Mouse (Mus musculus) v-Abl transformed pro-B cells (cell line): ENCODE data around the gene Gm19668.
"Not testable (repeated sequence)": the region's sequence is repeated elsewhere in the genome, so short reads cannot be mapped to it uniquely, and the experiment has no call there.

Experiments
- in situ Hi-C, 2 experiments: fragments of 400-800 bp; cut with MboI; formaldehyde crosslinking; loops; one replicate each; pipeline ENCODE4 v1.15.1; 2025; ENCODE audit not compliant: unreplicated experiment in 2 of 2

The Gm19668 gene

GRCm38 (mm10) chr10:77798921-77799508, at the start of gene Gm19668:
Gene Gm19668, minus strand, starts transcription at chr10:77799133.
- in situ Hi-C loops = no loop called here

- in situ Hi-C loops = no loop called here
Observed at GRCm38 (mm10) chr10:77847538-77847937, 48.6 kb upstream of the Gm19668 start.

GRCm38 (mm10) chr10:77846961-77847360, 48.0 kb upstream of the Gm19668 start:
- in situ Hi-C loops = no loop called here

GRCm38 (mm10) chr10:77846503-77846902, 47.6 kb upstream of the Gm19668 start, which contains the start of gene Gm36176:
Gene Gm36176, plus strand, starts transcription at chr10:77846803.
- in situ Hi-C loops = no loop called here

- in situ Hi-C loops = no loop called here
Observed at GRCm38 (mm10) chr10:77839006-77839405, 40.1 kb upstream of the Gm19668 start.

DNA sequence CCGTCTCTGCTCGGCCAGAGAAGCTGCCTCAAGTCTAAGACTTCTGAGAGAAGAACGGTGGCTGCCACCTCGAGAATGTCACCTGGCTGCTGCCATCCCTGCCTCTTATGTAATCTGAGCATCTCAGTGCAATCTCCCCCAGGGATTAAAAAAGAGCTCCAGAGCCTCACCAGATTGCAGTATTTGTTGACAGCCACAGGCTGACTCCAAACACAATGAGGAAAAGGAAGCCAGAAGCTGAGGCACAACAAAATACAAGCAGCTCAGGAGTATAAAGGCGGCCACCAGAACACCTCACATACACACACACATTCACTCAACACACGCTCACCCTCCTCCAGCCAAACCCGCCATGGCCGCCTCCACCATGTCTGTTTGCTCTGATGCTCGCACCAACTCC, 36.7 kb upstream of the Gm19668 start, which contains the start of gene Krtap10-10:
TSS of gene Krtap10-10 (plus strand) at position 301 of the 400 bp plus-strand sequence.
- in situ Hi-C loops = no loop called here

- in situ Hi-C loops = no loop called here
Observed at GRCm38 (mm10) chr10:77826951-77827350, 28.0 kb upstream of the Gm19668 start, which contains the start of gene Krtap10-4. Gene Krtap10-4, minus strand, starts transcription at chr10:77827095.

DNA sequence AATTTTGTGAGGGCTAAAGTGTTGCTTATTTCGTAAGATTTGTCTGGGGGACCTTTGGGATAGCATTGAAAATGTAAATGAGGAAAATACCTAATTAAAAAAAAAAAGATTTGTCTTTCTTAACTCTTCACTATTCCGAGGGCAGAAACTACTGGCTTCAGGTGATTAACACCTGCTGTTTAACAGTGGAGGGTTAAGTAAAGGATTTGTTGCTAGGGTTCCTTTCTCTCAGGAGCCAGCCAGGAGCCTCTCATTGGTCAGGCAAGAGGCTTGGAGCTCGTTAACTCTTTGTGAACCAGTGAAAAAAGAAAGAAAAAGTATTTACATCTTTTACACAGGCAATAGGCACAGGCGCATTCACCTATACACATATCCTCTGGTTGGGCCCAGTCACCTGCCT, 20.3 kb upstream of the Gm19668 start:
- in situ Hi-C loops = no loop called here

DNA sequence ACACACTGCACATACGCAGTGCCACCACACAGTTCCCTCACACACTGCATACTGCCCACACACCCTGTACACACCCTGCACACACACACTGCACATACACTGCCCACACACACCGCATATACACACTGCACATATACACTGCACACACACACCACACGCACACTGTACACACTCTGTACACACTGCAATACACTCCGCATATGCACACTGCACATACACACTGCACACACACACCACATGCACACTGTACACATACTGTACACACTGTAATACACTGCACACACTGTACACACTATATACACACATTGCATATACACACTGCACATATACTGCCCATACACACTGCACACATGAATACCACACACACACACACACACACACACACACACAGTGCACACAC, 19.6 kb upstream of the Gm19668 start:
- in situ Hi-C loops = no loop called here

DNA sequence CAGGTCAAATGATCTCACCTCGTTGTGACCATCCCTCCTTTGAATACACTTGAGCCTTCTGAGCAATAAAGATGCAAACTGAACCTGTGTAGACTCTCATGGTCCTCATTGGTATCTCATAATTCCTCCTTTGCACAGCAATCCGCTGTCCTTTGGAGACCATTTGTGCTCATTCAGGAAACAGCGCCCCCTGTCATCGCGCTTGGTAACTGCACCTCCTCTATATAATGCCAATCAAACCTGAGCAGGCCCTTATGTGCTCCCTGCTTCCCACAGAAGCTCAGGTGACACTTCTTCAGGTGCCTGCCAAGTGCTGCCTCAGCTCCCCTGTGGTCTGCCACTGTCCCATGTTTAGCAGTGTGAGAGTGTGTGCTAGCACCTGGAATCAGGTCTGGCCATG, 16.6 kb upstream of the Gm19668 start:
- in situ Hi-C loops = no loop called here

GRCm38 (mm10) chr10:77814382-77814781, 15.4 kb upstream of the Gm19668 start, which contains the start of gene Gm2696:
Gene Gm2696, plus strand, starts transcription at chr10:77814682.
- in situ Hi-C loops = no loop called here

GRCm38 (mm10) chr10:77811743-77812142, 12.8 kb upstream of the Gm19668 start, which contains the start of gene Gm9507:
Gene Gm9507, minus strand, starts transcription at chr10:77811843.
- in situ Hi-C loops = no loop called here

DNA sequence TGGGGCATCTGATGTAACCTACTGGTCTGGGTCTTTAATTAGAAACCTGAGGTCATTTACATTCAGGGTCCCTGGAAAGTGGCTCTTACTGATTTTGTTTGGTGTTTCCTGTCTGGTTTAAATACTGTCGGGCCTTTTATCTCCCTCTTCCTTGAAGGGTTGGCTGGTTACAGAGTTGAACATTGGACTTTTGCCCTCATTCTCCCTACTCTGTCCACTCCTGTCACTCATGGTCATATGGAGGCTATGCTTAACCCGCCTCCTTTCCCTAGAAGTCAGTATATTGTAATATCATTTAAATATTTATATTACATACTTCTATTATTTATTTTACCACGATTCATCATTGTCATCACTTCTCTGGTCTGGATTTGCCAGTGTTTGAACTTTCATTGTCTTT, 5.2 kb upstream of the Gm19668 start:
- in situ Hi-C loops = no loop called here

DNA sequence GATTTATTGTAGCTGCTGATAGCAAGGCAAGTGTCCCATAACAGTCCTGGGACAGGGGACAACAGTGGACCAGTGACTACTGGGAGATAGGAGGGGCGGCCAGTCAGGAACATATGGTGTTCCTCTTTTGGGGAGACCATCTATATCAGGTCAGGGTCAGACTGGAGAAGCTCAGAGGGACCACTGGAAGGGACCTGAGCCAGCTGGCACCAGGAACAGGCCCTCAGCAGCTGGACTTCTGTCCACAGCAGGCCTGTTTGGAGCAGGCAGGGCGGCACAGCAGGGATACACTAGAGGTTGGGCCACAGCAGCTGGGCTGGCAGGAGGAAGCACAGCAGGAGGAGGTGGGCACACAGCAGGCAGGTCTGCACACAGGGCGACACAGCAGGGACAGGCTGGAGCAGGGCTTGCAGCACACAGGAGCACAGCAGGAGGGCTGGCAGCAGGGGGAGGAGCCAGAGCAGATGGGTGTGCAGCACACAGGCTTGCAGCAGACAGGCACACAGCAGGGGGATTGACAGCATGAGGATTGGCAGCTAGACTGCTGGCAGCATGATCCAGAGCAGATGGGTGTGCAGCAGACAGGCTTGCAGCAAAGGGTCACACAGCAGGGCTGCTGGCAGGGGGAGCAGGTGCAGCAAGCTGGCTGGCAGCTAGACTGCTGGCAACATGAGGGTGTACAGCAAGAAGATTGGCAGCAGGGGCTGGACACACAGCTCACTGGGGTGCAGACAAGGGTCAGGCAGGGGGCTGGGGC, 591 bp downstream of the Gm19668 start:
- in situ Hi-C loops = not testable (repeated sequence)

DNA sequence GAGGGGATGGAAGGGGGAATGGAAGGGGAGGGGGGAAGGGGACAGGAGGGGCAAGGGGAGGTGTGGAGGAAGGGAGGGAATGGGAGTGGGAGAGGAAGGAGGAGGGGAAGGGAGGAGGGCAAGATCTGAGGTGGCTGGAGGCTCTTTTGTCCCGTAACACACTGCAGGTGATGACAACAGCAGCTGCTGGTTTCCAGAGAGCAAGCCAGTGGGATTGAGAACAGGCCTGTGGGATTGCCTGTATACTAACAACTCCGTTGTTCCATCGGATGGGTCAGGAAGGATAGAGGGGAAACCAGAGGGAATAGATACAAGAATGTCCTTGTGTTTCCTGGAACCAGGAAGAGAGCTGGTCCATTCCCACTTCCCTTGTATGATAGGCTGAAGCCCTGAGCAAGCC, 1.3 kb downstream of the Gm19668 start:
- in situ Hi-C loops = no loop called here

DNA sequence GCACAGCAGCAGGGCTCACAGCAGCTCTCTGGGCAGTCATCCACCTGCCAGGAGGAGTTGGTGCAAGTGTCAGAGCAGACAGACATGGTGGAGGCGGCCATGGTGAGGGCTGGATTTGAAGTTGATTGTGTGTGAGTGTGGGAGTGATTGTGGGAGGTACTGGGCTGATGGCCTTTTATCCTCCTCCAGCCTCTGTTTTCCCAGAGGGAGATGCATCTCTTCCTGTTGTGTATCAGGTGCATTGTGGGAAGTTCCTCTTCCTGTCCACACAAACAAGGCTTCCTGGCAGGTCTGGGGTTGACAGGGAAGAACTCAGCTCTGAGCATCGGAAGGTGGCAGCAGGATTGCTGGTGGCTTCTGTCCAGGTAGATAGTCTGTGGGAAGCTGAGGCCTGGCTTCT, 4.0 kb downstream of the Gm19668 start, which contains the start of gene Gm9639:
TSS of gene Gm9639 (minus strand) at position 101 of the 400 bp plus-strand sequence.
- in situ Hi-C loops = no loop called here

DNA sequence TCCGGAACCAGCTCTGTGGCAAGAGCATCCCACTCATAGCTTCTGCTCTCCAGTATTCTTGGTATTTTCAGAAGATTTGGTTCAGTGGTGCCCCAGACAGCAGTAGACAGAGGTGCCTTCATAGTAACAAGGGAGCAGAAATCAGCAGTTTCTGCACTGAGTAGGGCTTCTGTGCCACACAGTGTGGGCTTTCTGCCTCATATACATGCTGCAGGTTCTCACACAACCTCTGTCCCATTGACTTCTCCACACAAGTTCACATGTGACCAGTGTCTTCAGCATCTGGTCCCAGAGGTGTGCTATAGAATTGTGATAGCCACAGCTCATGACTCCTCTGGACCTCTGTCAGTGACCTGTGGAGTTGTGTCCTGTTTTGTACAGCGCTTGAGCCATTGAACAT, 10.3 kb downstream of the Gm19668 start:
- in situ Hi-C loops = no loop called here

GRCm38 (mm10) chr10:77787876-77788275, 11.1 kb downstream of the Gm19668 start, which contains the start of gene Gm7137:
Gene Gm7137, minus strand, starts transcription at chr10:77788200.
- in situ Hi-C loops = not testable (repeated sequence)

GRCm38 (mm10) chr10:77783396-77783795, 15.5 kb downstream of the Gm19668 start:
- in situ Hi-C loops = not testable (repeated sequence)

DNA sequence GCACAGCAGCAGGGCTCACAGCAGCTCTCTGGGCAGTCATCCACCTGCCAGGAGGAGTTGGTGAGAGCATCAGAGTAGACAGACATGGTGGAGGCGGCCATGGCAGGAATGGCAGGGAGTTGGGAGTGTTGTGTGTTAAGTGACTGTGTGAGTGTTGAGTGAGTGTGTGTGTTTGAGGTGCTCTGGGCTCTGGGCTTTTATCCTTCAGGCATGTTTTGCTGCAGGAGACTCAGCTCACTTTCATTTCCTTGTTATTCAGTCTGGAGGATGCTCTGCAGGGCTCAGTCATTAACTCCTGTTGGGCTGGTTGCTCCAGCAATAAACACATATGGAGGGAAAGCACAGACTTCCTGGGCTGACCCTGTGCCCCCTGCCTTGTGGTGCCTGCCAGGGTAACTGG, 16.5 kb downstream of the Gm19668 start, which contains the start of gene Gm3250:
TSS of gene Gm3250 (minus strand) at position 101 of the 400 bp plus-strand sequence.
- in situ Hi-C loops = not testable (repeated sequence)

DNA sequence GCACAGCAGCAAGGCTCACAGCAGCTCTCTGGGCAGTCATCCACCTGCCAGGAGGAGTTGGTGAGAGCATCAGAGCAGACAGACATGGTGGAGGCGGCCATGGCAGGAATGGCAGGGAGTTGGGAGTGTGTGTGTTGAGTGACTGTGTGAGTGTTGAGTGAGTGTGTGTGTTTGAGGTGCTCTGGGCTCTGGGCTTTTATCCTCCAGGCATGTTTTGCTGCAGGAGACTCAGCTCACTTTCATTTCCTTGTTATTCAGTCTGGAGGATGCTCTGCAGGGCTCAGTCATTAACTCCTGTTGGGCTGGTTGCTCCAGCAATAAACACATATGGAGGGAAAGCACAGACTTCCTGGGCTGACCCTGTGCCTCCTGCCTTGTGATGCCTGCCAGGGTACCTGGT, 22.1 kb downstream of the Gm19668 start, which contains the start of gene Gm7138:
TSS of gene Gm7138 (minus strand) at position 101 of the 400 bp plus-strand sequence.
- in situ Hi-C loops = not testable (repeated sequence)
